Mouse (Mus musculus) gastrocnemius, postnatal 14 days (tissue): ENCODE measurements around the gene Smpd4. TPM values are rescaled to one million over a fixed set of nuclear protein-coding genes. Genes with fewer than 3 reads are reported as not detected.
A peak's percentile ranks its signal among the peaks of the same experiment; 100 is the strongest.

Experiments
- DNase-seq: peaks from one replicate; pipeline ENCODE4 v3.0.0; 2021; ENCODE audit warnings: mixed read lengths
- intact Hi-C: fragments of 180-260 bp; cut with DNase I; formaldehyde crosslinking; loops from one replicate; pipeline ENCODE4 v1.15.1; 2025; ENCODE audit warnings: low total_unique reads
- total RNA-seq, 2 experiments: library from RNA; stranded (reverse); gene quantifications; 2 replicates each; pipeline ENCODE4 v1.2.3; 2021

Gene Smpd4
- total RNA-seq, 2 experiments from 2014 or later: 8.4 to 9.1 TPM

- intact Hi-C loops: no loop called here
- DNase-seq: no peak
These were observed 14.5 kb downstream of the Smpd4 start for GRCm38 (mm10) chr16:17633481-17634181.

GRCm38 (mm10) chr16:17636904-17637303 is 17.8 kb downstream of the Smpd4 start:
- no peak for DNase-seq
- intact Hi-C loops: no loop called here

- intact Hi-C loops: no loop called here
- no peak for DNase-seq
These were observed 18.5 kb downstream of the Smpd4 start for GRCm38 (mm10) chr16:17637610-17638009.

GRCm38 (mm10) chr16:17638036-17638628 is 19.0 kb downstream of the Smpd4 start:
- intact Hi-C loops: no loop called here
- no peak for DNase-seq

GRCm38 (mm10) chr16:17639081-17639480 is 19.9 kb downstream of the Smpd4 start:
- intact Hi-C loops: no loop called here
- DNase-seq: no peak

GRCm38 (mm10) chr16:17639951-17640350 is 20.8 kb downstream of the Smpd4 start:
- no peak for DNase-seq
- intact Hi-C loops: no loop called here

GRCm38 (mm10) chr16:17640706-17641105 is 21.6 kb downstream of the Smpd4 start:
- intact Hi-C loops: no loop called here

GRCm38 (mm10) chr16:17641301-17641700 is 22.1 kb downstream of the Smpd4 start:
- intact Hi-C loops: no loop called here

More at GRCm38 (mm10) chr16:17640706-17641105, 21.6 kb downstream of the Smpd4 start:
- DNase-seq: no peak

GRCm38 (mm10) chr16:17642311-17642710 is 23.2 kb downstream of the Smpd4 start:
- no peak for DNase-seq
- intact Hi-C loops: no loop called here

More at GRCm38 (mm10) chr16:17641301-17641700, 22.1 kb downstream of the Smpd4 start:
- no peak for DNase-seq

- DNase-seq: no peak
- intact Hi-C loops: no loop called here
These were observed 24.4 kb downstream of the Smpd4 start for GRCm38 (mm10) chr16:17643437-17643990.

GRCm38 (mm10) chr16:17646310-17647114 is 27.4 kb downstream of the Smpd4 start, which contains the start of gene Ccdc74a:
Ccdc74a (plus strand) TSS chr16:17646470.
- DNase-seq: peak; percentile 82
- intact Hi-C loops: no loop called here

GRCm38 (mm10) chr16:17647156-17647555 is 28.0 kb downstream of the Smpd4 start:
- intact Hi-C loops: no loop called here

GRCm38 (mm10) chr16:17647566-17648340 is 28.6 kb downstream of the Smpd4 start:
- intact Hi-C loops: no loop called here
- no peak for DNase-seq

More at GRCm38 (mm10) chr16:17647156-17647555, 28.0 kb downstream of the Smpd4 start:
- DNase-seq: no peak

GRCm38 (mm10) chr16:17649925-17650605 is 30.9 kb downstream of the Smpd4 start:
- DNase-seq: no peak
- intact Hi-C loops: no loop called here

- no peak for DNase-seq
- intact Hi-C loops: no loop called here
These were observed 31.6 kb downstream of the Smpd4 start for GRCm38 (mm10) chr16:17650711-17651110.

GRCm38 (mm10) chr16:17652607-17653006 is 33.5 kb downstream of the Smpd4 start:
- DNase-seq: no peak
- intact Hi-C loops: no loop called here

GRCm38 (mm10) chr16:17653601-17654000 is 34.4 kb downstream of the Smpd4 start:
- DNase-seq: no peak
- intact Hi-C loops: no loop called here

- no peak for DNase-seq
- intact Hi-C loops: no loop called here
These were observed 35.1 kb downstream of the Smpd4 start for GRCm38 (mm10) chr16:17654188-17654795.
